Mouse (Mus musculus): ENCODE measurements at regions not wholly inside any gene's neighbourhood (a gene's known extent, or its start where the extent isn't known, plus 50 kb on each side); places are given as distances from the start of the nearest gene placed in this dataset.

- no peaks in the 10 kb centered on the region for H3K9me3 ChIP-seq (replicated peaks)
- H3K27ac ChIP-seq = no peak overlapping the region
- no peak overlapping the region for H3K4me3 ChIP-seq
- no peaks in the 10 kb centered on the region for H3K4me1 ChIP-seq (replicated peaks)
- H3K27me3 ChIP-seq = 0 out of 2 replicates have a peak, but pooled peaks cover 4% of the 10 kb centered on the region
- 45% methylated on average over 4 of the region's 4 CpGs for WGBS
- no peaks in the 10 kb centered on the region for H3K36me3 ChIP-seq
- H3K9ac ChIP-seq = no peak overlapping the region
- no peak overlapping the region for H3K4me2 ChIP-seq
- no peak for ATAC-seq (replicated peaks; ENCODE audit: insufficient number of reproducible peaks, insufficient read depth, low FRiP score, low read depth)
Measured at GRCm38 (mm10) chr9:43568851-43569250, 174.9 kb upstream of the Nectin1 start.

GRCm38 (mm10) chr9:43571086-43571485, 172.7 kb upstream of the Nectin1 start:
- H3K4me1 ChIP-seq (replicated peaks) = no peaks in the 10 kb centered on the region
- no peaks in the 10 kb centered on the region for H3K36me3 ChIP-seq
- H3K27ac ChIP-seq = no peak overlapping the region
- no peak overlapping the region for H3K9ac ChIP-seq
- H3K4me3 ChIP-seq = no peak overlapping the region
- no peak overlapping the region for H3K4me2 ChIP-seq
- WGBS = 69% methylated on average over 6 of the region's 6 CpGs
- no peak for ATAC-seq (replicated peaks; ENCODE audit: insufficient number of reproducible peaks, insufficient read depth, low FRiP score, low read depth)
- no peaks in the 10 kb centered on the region for H3K9me3 ChIP-seq (replicated peaks)
- H3K27me3 ChIP-seq = no peaks in the 10 kb centered on the region

DNA sequence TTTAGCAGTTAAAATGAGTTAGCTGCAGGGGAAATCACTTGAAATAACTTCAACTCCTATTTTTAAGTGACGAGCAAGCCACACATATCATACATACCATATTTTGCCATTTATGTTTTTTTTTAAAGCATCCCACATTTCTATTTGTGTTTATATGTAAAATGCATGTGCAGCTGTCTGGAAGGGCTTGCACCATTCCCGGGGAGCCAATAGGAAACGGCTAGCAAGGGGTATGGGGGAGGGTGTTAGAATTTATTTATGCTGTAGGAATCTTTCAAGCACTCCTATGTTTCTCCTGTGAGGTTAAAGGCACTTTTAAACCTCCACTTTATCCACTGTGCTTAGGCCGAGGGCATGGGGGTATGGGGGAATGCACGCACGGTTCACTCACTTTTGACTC, 168.1 kb upstream of the Nectin1 start:
- no peaks in the 10 kb centered on the region; the same call in 1 of the 2 replicates for H3K27me3 ChIP-seq
- H3K27ac ChIP-seq = no peak overlapping the region
- 75% methylated on average over 6 of the region's 6 CpGs for WGBS
- no peak for ATAC-seq (replicated peaks; ENCODE audit: insufficient number of reproducible peaks, insufficient read depth, low FRiP score, low read depth)
- H3K4me2 ChIP-seq = no peak overlapping the region
- H3K9me3 ChIP-seq (replicated peaks) = no peaks in the 10 kb centered on the region
- H3K4me3 ChIP-seq = no peak overlapping the region
- no peaks in the 10 kb centered on the region for H3K36me3 ChIP-seq
- no peak overlapping the region for H3K9ac ChIP-seq
- H3K4me1 ChIP-seq (replicated peaks) = no peaks in the 10 kb centered on the region

DNA sequence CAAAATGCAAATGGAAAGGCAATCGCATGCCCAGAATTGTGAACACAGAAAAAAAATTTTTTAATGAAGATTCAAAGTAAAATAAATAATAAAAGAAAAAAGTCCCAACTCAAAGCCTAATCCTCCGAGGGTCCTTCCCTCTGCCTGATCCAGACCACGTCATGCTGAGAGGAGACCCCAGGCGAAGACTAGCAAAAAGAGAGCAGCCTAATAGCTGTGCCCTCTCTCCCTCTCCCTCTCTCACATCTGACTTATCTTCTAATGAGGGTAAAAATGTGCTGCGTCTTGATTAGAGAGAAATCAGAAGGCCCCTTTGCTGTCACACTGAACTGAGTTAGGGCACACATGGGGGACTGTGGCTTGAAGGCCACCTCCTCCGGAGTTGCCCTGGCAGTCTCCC, 163.1 kb upstream of the Nectin1 start:
- H3K4me2 ChIP-seq = no peak overlapping the region
- no peak for ATAC-seq (replicated peaks; ENCODE audit: insufficient number of reproducible peaks, insufficient read depth, low FRiP score, low read depth)
- no peaks in the 10 kb centered on the region for H3K36me3 ChIP-seq
- no peak overlapping the region for H3K9ac ChIP-seq
- H3K4me1 ChIP-seq (replicated peaks) = no peaks in the 10 kb centered on the region
- no peaks in the 10 kb centered on the region for H3K9me3 ChIP-seq (replicated peaks)
- 50% methylated on average over 6 of the region's 6 CpGs for WGBS
- no peak overlapping the region for H3K27ac ChIP-seq
- H3K27me3 ChIP-seq = no peaks in the 10 kb centered on the region; the same call in none of the 2 replicates
- no peak overlapping the region for H3K4me3 ChIP-seq

DNA sequence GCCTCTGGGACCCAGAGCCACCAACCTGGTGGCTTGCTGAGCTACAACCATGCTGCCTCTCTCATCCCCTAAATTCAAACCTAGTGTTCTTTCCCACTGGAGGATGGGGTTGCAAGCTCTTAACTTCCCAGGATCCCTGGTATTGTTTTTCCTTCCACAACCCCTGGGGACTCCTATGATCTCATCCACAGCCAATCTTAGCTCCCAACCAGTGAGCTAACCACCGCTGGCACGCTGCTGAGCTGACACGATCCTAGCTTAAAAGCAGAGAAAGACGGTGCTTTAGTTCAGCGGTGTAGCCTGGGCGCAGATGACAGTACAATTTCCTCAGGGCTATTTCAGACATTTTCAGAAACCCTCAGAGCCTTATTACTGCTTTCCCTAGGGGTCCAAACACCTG, 158.2 kb upstream of the Nectin1 start:
- Histone ChIP-seq H3K9ac (no peak overlapping the region), H3K36me3 (no peaks in the 10 kb centered on the region), H3K9me3 (replicated peaks) (no peaks in the 10 kb centered on the region), H3K4me2 (no peak overlapping the region), H3K4me3 (no peak overlapping the region), H3K27ac (no peak overlapping the region), H3K27me3 (no peaks in the 10 kb centered on the region; the same call in 1 of the 2 replicates), H3K4me1 (replicated peaks) (no peaks in the 10 kb centered on the region)
- ATAC-seq (replicated peaks; ENCODE audit: insufficient number of reproducible peaks, insufficient read depth, low FRiP score, low read depth) = no peak
- 56% methylated on average over 6 of the region's 6 CpGs for WGBS

DNA sequence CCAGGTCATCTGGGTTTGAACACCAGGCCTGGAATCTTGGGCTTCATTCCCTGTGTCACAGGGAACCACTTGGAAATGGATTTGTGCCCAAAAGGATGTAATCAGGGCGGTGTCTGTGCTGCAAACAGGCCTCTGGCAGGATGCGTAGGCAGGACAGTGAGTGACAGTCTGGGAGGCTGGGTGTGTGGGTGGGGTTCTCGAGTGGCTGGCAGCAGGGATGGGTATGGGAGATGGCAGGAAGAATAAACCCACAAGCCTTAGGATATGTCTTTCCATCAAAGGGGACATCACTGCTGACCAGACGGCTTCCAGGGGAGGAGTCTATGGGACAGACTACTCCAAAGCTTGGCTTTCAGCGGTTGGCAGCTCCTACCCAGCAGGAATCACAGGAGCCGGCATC, 150.5 kb upstream of the Nectin1 start:
- Histone ChIP-seq H3K36me3 (no peaks in the 10 kb centered on the region), H3K9ac (no peak overlapping the region), H3K4me2 (no peak overlapping the region), H3K4me1 (replicated peaks) (no peaks in the 10 kb centered on the region), H3K27ac (no peak overlapping the region), H3K4me3 (no peak overlapping the region), H3K27me3 (no peaks in the 10 kb centered on the region), H3K9me3 (replicated peaks) (no peaks in the 10 kb centered on the region)
- WGBS = 67% methylated on average over 6 of the region's 6 CpGs
- ATAC-seq (replicated peaks; ENCODE audit: insufficient number of reproducible peaks, insufficient read depth, low FRiP score, low read depth) = no peak

- Histone ChIP-seq H3K9me3 (replicated peaks) (no peaks in the 10 kb centered on the region), H3K9ac (no peak overlapping the region), H3K27me3 (peaks cover 4% of the 10 kb centered on the region; the same call in 1 of the 2 replicates), H3K27ac (no peak overlapping the region), H3K4me1 (replicated peaks) (no peaks in the 10 kb centered on the region; the same call in 1 of the 2 replicates), H3K36me3 (no peaks in the 10 kb centered on the region), H3K4me2 (no peak overlapping the region), H3K4me3 (no peak overlapping the region)
- no peak for ATAC-seq (replicated peaks; ENCODE audit: insufficient number of reproducible peaks, insufficient read depth, low FRiP score, low read depth)
- WGBS = 75% methylated on average over 3 of the region's 3 CpGs
Measured at GRCm38 (mm10) chr9:43594814-43595213, 149.0 kb upstream of the Nectin1 start.

DNA sequence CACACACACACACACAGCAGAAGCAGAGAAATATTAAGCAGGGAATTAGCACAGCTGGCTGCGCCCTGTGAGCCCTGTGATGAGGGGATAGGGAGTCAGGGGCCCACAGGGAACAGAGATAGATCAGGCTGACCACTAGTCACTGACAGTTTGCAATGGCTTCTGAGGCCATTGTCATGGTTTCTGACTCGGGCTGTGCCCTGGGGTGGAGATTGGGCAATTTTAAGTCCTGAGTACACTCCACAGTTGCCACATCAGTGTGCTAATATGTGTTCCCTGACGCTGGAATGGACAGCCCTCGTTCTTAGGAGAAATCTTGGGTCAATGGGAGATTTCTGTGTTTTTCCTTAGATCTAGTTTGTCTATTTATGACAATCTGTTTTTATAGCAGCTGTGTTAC, 148.3 kb upstream of the Nectin1 start:
- no peak overlapping the region for H3K4me2 ChIP-seq
- no peaks in the 10 kb centered on the region for H3K9me3 ChIP-seq (replicated peaks)
- H3K27me3 ChIP-seq = peaks cover 4% of the 10 kb centered on the region; the same call in 1 of the 2 replicates
- H3K4me3 ChIP-seq = no peak overlapping the region
- no peaks in the 10 kb centered on the region for H3K36me3 ChIP-seq
- WGBS = 66% methylated on average over 4 of the region's 4 CpGs
- H3K4me1 ChIP-seq (replicated peaks) = no peaks in the 10 kb centered on the region; the same call in 1 of the 2 replicates
- H3K27ac ChIP-seq = no peak overlapping the region
- ATAC-seq (replicated peaks; ENCODE audit: insufficient number of reproducible peaks, insufficient read depth, low FRiP score, low read depth) = no peak
- H3K9ac ChIP-seq = no peak overlapping the region

- Histone ChIP-seq H3K4me2 (no peak overlapping the region), H3K4me3 (no peak overlapping the region), H3K36me3 (no peaks in the 10 kb centered on the region), H3K27ac (no peak overlapping the region), H3K4me1 (replicated peaks) (no peaks in the 10 kb centered on the region; the same call in none of the 2 replicates), H3K9ac (no peak overlapping the region), H3K9me3 (replicated peaks) (no peaks in the 10 kb centered on the region), H3K27me3 (peaks cover 8% of the 10 kb centered on the region; the same call in 1 of the 2 replicates)
- ATAC-seq (replicated peaks; ENCODE audit: insufficient number of reproducible peaks, insufficient read depth, low FRiP score, low read depth) = no peak
- 51% methylated on average over 2 of the region's 2 CpGs for WGBS
Measured at GRCm38 (mm10) chr9:43600396-43600795, 143.4 kb upstream of the Nectin1 start.

DNA sequence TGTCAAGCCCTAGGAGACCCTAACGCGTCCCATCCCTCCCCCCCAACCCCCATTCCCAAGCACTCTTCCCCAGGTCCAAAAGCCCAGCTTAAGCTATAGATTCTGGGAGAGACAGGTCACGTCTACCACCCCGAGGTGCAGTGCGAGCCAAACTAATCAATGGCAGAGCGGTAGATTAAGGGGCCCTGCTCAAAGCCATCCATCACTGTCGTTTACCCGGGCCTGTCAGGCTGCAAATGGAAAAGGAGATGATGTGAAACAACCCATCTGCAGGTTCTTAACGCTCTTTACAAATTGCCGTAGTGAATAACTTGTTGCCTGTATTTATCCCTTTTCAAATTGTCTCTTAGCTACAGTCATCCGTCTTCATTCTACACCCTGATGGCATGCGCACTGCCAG, 126.2 kb upstream of the Nectin1 start:
- 19% methylated on average over 12 of the region's 12 CpGs for WGBS
- no peak for ATAC-seq (replicated peaks; ENCODE audit: insufficient number of reproducible peaks, insufficient read depth, low FRiP score, low read depth)
- H3K27ac ChIP-seq = no peak overlapping the region
- peaks cover 26% of the 10 kb centered on the region for H3K27me3 ChIP-seq
- H3K36me3 ChIP-seq = no peaks in the 10 kb centered on the region
- no peaks in the 10 kb centered on the region for H3K4me1 ChIP-seq (replicated peaks)
- H3K9me3 ChIP-seq (replicated peaks) = no peaks in the 10 kb centered on the region
- no peak overlapping the region for H3K9ac ChIP-seq
- no peak overlapping the region for H3K4me3 ChIP-seq
- H3K4me2 ChIP-seq = no peak overlapping the region

GRCm38 (mm10) chr9:43627558-43627957, 116.2 kb upstream of the Nectin1 start:
- no peak overlapping the region for H3K9ac ChIP-seq
- no peak overlapping the region for H3K4me3 ChIP-seq
- no peaks in the 10 kb centered on the region for H3K36me3 ChIP-seq
- H3K27ac ChIP-seq = no peak overlapping the region
- H3K4me2 ChIP-seq = no peak overlapping the region
- H3K4me1 ChIP-seq (replicated peaks) = no peaks in the 10 kb centered on the region
- no peak for ATAC-seq (replicated peaks; ENCODE audit: insufficient number of reproducible peaks, insufficient read depth, low FRiP score, low read depth)
- H3K27me3 ChIP-seq = 0 out of 2 replicates have a peak, but pooled peaks cover 4% of the 10 kb centered on the region
- H3K9me3 ChIP-seq (replicated peaks) = no peaks in the 10 kb centered on the region
- 37% methylated on average over 4 of the region's 4 CpGs for WGBS

DNA sequence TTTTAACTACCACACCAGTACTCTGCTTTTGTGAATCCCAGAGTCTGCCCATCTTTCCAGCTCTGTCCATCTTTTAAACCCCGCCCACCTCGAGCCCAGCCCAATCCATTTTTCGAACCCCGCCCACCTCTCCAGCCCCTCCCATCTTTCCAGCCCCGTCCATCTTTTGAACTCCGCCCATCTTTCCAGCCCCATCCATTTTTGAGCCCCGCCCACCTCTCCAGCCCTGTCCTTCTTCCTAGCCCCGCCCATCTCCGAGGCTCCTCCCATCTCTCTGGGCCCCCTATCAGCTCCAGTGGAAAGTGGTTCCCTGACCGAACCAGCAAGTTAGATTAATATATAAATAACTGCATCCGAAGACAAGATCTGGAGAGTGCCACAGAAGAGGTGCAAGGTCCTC, 115.0 kb upstream of the Nectin1 start:
- 35% methylated on average over 11 of the region's 11 CpGs for WGBS
- H3K36me3 ChIP-seq = no peaks in the 10 kb centered on the region
- H3K9me3 ChIP-seq (replicated peaks) = no peaks in the 10 kb centered on the region
- H3K27ac ChIP-seq = no peak overlapping the region
- no peaks in the 10 kb centered on the region for H3K4me1 ChIP-seq (replicated peaks)
- H3K4me2 ChIP-seq = no peak overlapping the region
- no peak overlapping the region for H3K9ac ChIP-seq
- no peak for ATAC-seq (replicated peaks; ENCODE audit: insufficient number of reproducible peaks, insufficient read depth, low FRiP score, low read depth)
- H3K27me3 ChIP-seq = peaks cover 8% of the 10 kb centered on the region; the same call in 1 of the 2 replicates
- H3K4me3 ChIP-seq = no peak overlapping the region
